Mouse (Mus musculus): ENCODE measurements at regions not wholly inside any gene's neighbourhood (a gene's known extent, or its start where the extent isn't known, plus 50 kb on each side); places are given as distances from the start of the nearest gene placed in this dataset.

GRCm38 (mm10) chrX:158808526-158809144 lies 401.5 kb upstream of the Rps6ka3 start:
- DNase-seq (ENCODE audit: low spot score in 2 of 2) = no peak

- peak in 1 of 2 experiments; percentile 29 for DNase-seq (ENCODE audit: low spot score in 2 of 2)
Observed at GRCm38 (mm10) chrX:158813811-158814210, 396.3 kb upstream of the Rps6ka3 start.

GRCm38 (mm10) chrX:158837546-158837945 lies 372.6 kb upstream of the Rps6ka3 start:
- no peak for DNase-seq (ENCODE audit: low spot score in 2 of 2)

GRCm38 (mm10) chrX:158852308-158852707 lies 357.8 kb upstream of the Rps6ka3 start:
- peak in 1 of 2 experiments; percentile 49 for DNase-seq (ENCODE audit: low spot score in 2 of 2)

Measured in layer of hippocampus, postnatal 14 days (tissue).